Mouse (Mus musculus) thymus, adult 2 months (tissue): ENCODE data around the gene Adgrl3.

Source experiments
- CTCF ChIP-seq: fragments of 200-500 bp; IDR thresholded peaks from 2 replicates; pipeline ENCODE4 v1.5.1; 2012; ENCODE audit warnings: mild to moderate bottlenecking, control low read depth, low read length, moderate library complexity, borderline replicate concordance; ENCODE audit not compliant: control insufficient read depth, poor library complexity, insufficient read depth; ENCODE audit errors: extremely low read depth
- POLR2A ChIP-seq: fragments of 200-500 bp; IDR thresholded peaks from 2 replicates; pipeline ENCODE4 v1.6.1; 2012; ENCODE audit warnings: mild to moderate bottlenecking, low read length, control low read depth, moderate library complexity; ENCODE audit not compliant: control insufficient read depth, poor library complexity, insufficient read depth; ENCODE audit errors: extremely low read depth

DNA sequence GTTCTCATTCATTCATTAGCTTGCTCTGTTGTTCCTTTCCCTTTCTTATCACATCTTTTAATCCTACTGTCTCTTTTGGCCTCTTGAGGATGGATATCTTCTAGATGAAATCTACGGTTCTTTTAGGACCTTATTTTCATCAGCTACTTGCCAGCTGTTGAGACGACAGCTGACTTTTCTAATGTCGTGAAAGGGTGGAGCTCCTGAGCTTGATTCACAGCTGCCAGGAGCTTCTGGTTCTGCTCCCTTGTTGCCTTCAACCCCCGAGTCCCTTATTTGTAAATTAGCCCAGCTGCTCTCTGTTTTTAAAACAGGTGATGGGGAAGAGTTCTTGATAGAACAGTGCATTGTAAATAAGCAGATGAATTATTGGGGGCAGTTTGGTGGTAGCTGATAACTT is 48.9 kb downstream of the Adgrl3 start:
- TF ChIP-seq CTCF (no peak), POLR2A (no peak)
